Mouse (Mus musculus) liver, adult (tissue): ENCODE measurements around the gene Os9.

Experiments used
- GATA4 ChIP-seq: IDR thresholded peaks from 2 replicates; pipeline ENCODE4 v1.6.1; 2014; ENCODE audit warnings: mild to moderate bottlenecking, low read length; ENCODE audit not compliant: insufficient replicate concordance

Os9 gene

DNA sequence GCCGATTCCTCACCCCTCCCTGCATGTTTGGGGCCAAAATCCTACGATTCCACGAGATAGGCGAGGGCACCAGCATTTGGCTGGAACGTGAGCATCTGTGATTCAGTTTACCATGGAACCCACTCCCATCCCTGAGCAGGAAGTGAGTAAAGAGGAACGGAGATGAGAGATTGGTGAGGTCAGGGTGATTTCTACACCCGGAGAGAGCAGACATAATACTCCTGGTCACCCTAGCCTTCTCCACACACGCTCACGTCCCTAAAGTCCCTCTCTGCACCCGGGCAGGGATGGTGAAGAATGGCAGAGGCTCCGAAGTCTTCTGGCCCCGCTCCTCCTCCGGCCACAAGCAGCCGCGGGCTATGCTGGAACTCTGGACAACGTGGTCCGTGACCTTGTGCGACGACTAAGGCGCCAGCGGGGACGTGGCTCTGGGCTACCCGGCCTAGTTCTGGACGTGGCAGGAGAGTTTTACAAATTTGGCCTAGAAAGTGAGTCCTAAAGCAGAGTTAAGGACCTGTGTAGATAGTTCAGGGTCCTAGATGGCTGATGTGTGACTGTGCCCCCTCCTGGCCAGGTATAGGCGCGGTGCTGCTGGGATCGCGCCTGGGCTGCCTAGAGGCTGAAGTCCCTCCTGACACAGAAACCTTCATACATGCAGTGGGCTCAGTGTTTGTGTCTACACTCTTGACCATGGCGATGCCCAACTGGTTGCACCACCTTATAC is 71.4 kb downstream of the Os9 start:
- TF ChIP-seq GATA4 = no peak

- TF ChIP-seq GATA4 = no peak
Observed at GRCm38 (mm10) chr10:127048608-127049394, 72.1 kb downstream of the Os9 start.

DNA sequence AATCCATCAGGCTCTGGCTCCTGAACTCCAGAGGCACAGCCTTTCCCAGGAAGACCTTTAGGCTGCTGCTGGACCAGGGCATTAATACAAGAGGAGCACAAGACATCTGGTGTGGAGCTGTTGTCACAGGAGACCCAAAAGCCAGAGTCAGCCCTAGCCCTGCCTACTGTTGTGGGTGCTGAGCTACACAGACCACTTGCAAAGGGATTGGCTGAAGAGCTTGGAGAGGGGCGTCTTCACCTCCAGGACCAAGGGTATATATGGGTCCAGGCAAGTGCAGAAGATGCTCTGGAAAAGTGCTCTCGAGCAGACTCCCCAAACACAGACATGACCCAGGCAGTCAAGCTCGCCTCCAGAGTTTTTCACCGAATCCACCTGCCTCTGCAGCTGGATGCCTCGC is 73.0 kb downstream of the Os9 start, which contains the start of gene Cyp27b1:
TSS of gene Cyp27b1 (plus strand) at position 297 of the 400 bp plus-strand sequence.
- no peak for TF ChIP-seq GATA4
